Mouse (Mus musculus) olfactory bulb, adult 2 months (tissue): ENCODE data around the gene Rbm34. TPM values are rescaled to one million over a fixed set of nuclear protein-coding genes. Genes with fewer than 3 reads are reported as not detected.

ENCODE experiments used
- H3K27ac ChIP-seq: fragments of 200-500 bp; 2 replicates; pipeline ENCODE4 v1.5.1; 2012; ENCODE audit warnings: low read depth, low read length; ENCODE audit not compliant: insufficient read depth
- H3K4me1 ChIP-seq: fragments of 200-500 bp; 2 replicates; pipeline ENCODE4 v1.6.1; 2012; ENCODE audit warnings: low read length; ENCODE audit not compliant: control insufficient read depth, insufficient read depth
- H3K4me3 ChIP-seq: fragments of 200-500 bp; 2 replicates; pipeline ENCODE4 v1.5.1; 2012; ENCODE audit warnings: mild to moderate bottlenecking, low read depth, low read length, moderate library complexity; ENCODE audit not compliant: insufficient read depth
- CTCF ChIP-seq: fragments of 200-500 bp; IDR thresholded peaks from 2 replicates; pipeline ENCODE4 v1.5.1; 2012; ENCODE audit warnings: low read depth, mild to moderate bottlenecking, low read length, moderate library complexity; ENCODE audit not compliant: insufficient read depth
- POLR2A ChIP-seq: fragments of 200-500 bp; IDR thresholded peaks from 2 replicates; pipeline ENCODE4 v1.6.1; 2012; ENCODE audit warnings: mild to moderate bottlenecking, low read depth, low read length, moderate library complexity; ENCODE audit not compliant: insufficient read depth
- WGBS: fragments of 180-500 bp; shearing (Covaris S2); methylation state at CpG from one replicate; pipeline ENCODE4 v1.1.7; 2018; 5-methylcytosine and 5-hydroxymethylcytosine counted together
- polyA plus RNA-seq: library from polyadenylated mRNA; stranded (reverse); fragments of >200 nt; gene quantifications from 2 replicates; pipeline ENCODE4 v1.2.4, GENCODE M21; 2012; ENCODE audit warnings: low replicate concordance; ENCODE audit not compliant: missing spikeins, insufficient read depth, insufficient read length

Gene Rbm34
- polyA plus RNA-seq, 1 experiment = not detected

- WGBS = 84% methylated on average over 10 of the region's 10 CpGs
- no peaks in the 10 kb centered on the region for H3K4me1 ChIP-seq
- no peak for TF ChIP-seq CTCF
- no peak for TF ChIP-seq POLR2A
- H3K27ac ChIP-seq = no peak overlapping the region
- H3K4me3 ChIP-seq = no peak overlapping the region
Observed at GRCm38 (mm10) chr8:126978028-126978427, 7.2 kb upstream of the Rbm34 start.

- no peak for TF ChIP-seq CTCF
- no peak for TF ChIP-seq POLR2A
- no peak overlapping the region for H3K4me3 ChIP-seq
- WGBS = 46% methylated on average over 8 of the region's 8 CpGs
- H3K27ac ChIP-seq = no peak overlapping the region
- no peaks in the 10 kb centered on the region for H3K4me1 ChIP-seq
Observed at GRCm38 (mm10) chr8:126976608-126977348, 5.9 kb upstream of the Rbm34 start.

DNA sequence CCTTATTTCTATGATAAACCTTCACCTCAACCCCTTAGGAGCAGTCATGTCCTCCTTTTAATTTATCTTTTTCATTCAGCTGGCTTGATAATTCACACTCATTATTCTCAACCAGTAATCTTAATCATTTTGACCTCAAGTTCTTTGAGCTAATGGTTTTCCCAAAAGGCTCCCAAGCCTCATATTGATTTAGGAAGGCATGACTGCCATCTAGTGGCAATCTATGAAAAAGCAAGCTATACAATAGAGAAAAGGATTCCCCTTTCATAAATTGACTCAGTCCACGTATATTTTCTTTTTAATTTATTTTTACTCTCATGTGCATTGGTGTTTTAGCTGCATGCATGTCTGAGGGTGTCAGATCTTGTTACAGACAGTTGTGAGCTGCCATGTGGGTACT, 4.8 kb upstream of the Rbm34 start:
- H3K27ac ChIP-seq = no peak overlapping the region
- TF ChIP-seq POLR2A (no peak), CTCF (no peak)
- 2% methylated on average over 1 of the region's 1 CpGs for WGBS

DNA sequence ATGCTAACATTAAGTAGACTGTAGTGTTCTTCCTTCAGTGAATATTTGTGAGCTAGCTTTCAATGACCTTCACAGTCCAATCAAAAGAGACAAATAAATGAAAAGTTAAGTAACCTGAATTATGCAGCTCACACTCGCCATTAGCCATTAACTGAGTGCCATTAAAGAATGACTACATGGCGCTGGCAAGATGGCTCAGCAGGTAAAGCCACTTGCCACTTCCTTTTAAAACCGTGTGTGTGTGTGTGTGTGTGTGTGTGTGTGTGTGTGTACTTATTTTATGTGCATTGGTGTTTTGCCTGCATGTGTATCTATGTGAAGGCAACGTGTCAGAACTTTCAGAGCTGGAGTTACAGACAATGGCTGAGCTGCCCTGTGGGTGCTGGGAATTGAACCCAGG, 3.6 kb upstream of the Rbm34 start:
- 76% methylated on average over 4 of the region's 4 CpGs for WGBS

More for the DNA sequence above, 4.8 kb upstream of the Rbm34 start:
- Histone ChIP-seq H3K4me3 (no peak overlapping the region), H3K4me1 (peaks cover 2% of the 10 kb centered on the region; the same call in 1 of the 2 replicates)

GRCm38 (mm10) chr8:126973686-126974265, 2.9 kb upstream of the Rbm34 start:
- Histone ChIP-seq H3K4me1 (peaks cover 4% of the 10 kb centered on the region; the same call in 1 of the 2 replicates), H3K27ac (no peak overlapping the region), H3K4me3 (no peak overlapping the region)
- TF ChIP-seq POLR2A = no peak
- no peak for TF ChIP-seq CTCF
- 73% methylated on average over 9 of the region's 9 CpGs for WGBS

More for the DNA sequence above, 3.6 kb upstream of the Rbm34 start:
- Histone ChIP-seq H3K4me1 (peaks cover 2% of the 10 kb centered on the region; the same call in 1 of the 2 replicates), H3K4me3 (no peak overlapping the region), H3K27ac (no peak overlapping the region)
- TF ChIP-seq CTCF = no peak
- TF ChIP-seq POLR2A = no peak

- 79% methylated on average over 2 of the region's 2 CpGs for WGBS
Observed at GRCm38 (mm10) chr8:126972649-126973048, 1.8 kb upstream of the Rbm34 start.

GRCm38 (mm10) chr8:126972102-126972501, 1.2 kb upstream of the Rbm34 start:
- no peak for TF ChIP-seq POLR2A
- no peak for TF ChIP-seq CTCF
- Histone ChIP-seq H3K4me1 (peaks cover 4% of the 10 kb centered on the region; the same call in 1 of the 2 replicates), H3K4me3 (no peak overlapping the region), H3K27ac (no peak overlapping the region)
- WGBS = 96% methylated on average over 2 of the region's 2 CpGs

More at GRCm38 (mm10) chr8:126972649-126973048, 1.8 kb upstream of the Rbm34 start:
- peaks cover 4% of the 10 kb centered on the region; the same call in 1 of the 2 replicates for H3K4me1 ChIP-seq
- TF ChIP-seq POLR2A (no peak), CTCF (no peak)
- H3K27ac ChIP-seq = no peak overlapping the region
- H3K4me3 ChIP-seq = no peak overlapping the region

- peak overlapping the region; percentile 88 for H3K4me3 ChIP-seq
- peaks cover 4% of the 10 kb centered on the region; the same call in 1 of the 2 replicates for H3K4me1 ChIP-seq
- no peak for TF ChIP-seq CTCF
- TF ChIP-seq POLR2A = no peak
- H3K27ac ChIP-seq = peak overlapping the region; percentile 39; the same call in 1 of the 2 replicates
- WGBS = 6% methylated on average over 13 of the region's 13 CpGs
Observed at GRCm38 (mm10) chr8:126971314-126971664, 418 bp upstream of the Rbm34 start.

DNA sequence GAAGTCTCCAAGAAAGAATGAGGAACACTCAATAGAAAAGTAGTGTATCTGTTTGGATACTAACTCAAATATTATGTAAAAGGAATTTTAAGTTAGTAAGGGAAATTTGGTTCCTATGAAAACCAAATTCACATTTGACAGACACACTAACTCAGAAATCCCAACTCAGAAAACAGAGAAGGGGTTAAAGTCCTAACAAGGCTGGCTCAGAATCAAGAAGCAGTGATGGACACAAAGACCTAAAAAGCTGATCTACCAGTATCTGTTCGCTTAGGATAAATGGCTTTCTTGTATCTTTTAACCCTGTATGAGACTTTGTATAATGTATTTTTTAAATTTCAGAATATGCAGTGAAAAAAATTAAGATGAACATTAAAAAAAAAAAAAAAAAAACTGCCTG, 1.3 kb downstream of the Rbm34 start:
- Histone ChIP-seq H3K4me3 (no peak overlapping the region), H3K27ac (no peak overlapping the region), H3K4me1 (peaks cover 4% of the 10 kb centered on the region; the same call in 1 of the 2 replicates)
- WGBS = 81% methylated on average over 1 of the region's 1 CpGs
- no peak for TF ChIP-seq CTCF
- TF ChIP-seq POLR2A = no peak
